Mouse (Mus musculus): ENCODE measurements around the gene Cyp4f39. TPM values are rescaled to one million over a fixed set of nuclear protein-coding genes. Genes with fewer than 3 reads are reported as not detected.
"Not testable (repeated sequence)": the region's sequence is repeated elsewhere in the genome, so short reads cannot be mapped to it uniquely, and the experiment has no call there.

The Cyp4f39 gene
- polyA plus RNA-seq, 1 experiment, result 0.59 TPM

DNA sequence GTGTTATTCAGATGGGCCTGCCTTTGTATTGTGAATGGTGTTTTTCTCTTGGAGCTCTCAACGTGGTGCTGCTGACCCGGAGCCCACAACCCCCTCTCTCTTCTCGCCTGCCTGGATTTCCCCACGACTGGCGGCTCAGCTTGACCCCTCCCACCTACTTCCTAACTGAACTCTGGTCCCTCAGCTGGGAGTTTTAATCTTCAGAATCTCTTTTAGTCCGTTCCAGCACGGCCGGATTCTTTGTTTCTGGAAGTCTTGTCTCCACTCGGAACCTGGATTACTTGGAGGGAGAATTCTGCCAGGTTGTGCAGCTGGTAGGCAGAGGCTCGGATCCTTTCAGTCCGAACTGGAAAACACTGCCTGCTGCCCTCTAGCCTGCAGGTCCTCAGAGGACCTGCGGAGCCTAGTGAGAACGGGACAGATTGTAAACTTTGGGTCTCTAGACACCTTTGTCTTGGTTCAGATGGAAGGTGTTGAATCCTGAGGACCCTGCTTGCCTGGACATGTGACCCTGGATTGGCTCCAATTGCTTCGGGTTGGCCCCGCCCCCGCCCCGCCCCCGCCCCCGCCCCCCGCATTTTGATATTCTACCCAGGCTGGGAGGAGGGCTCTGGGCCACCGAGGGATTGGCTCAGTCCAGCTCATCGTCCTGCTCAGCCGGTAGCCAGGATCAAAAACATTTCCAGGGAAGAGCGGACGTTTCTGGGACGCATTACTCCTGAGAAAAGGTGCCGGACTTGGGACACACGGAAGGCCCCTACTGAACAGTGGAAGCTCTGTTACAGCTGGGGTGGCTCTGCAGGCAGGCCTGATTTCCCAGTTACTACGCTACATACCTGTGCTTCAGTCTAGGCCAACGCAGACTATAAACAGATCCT, 53.6 kb downstream of the Cyp4f39 start, which contains the start of gene Cyp4f17:
Gene Cyp4f17, plus strand, starts transcription at position 200 of the 878 bp plus-strand sequence.
- no peak for TF ChIP-seq CTCF (IDR thresholded peaks at IDR 0.05; ENCODE audit: borderline replicate concordance, extremely low read depth, insufficient read depth, insufficient read length)
- TF ChIP-seq POLR2A (IDR thresholded peaks at IDR 0.05; ENCODE audit: borderline replicate concordance, extremely low read depth, insufficient read depth, insufficient read length, poor library complexity, severe bottlenecking), result peak; percentile 31; the same call in 1 of the 2 replicates

DNA sequence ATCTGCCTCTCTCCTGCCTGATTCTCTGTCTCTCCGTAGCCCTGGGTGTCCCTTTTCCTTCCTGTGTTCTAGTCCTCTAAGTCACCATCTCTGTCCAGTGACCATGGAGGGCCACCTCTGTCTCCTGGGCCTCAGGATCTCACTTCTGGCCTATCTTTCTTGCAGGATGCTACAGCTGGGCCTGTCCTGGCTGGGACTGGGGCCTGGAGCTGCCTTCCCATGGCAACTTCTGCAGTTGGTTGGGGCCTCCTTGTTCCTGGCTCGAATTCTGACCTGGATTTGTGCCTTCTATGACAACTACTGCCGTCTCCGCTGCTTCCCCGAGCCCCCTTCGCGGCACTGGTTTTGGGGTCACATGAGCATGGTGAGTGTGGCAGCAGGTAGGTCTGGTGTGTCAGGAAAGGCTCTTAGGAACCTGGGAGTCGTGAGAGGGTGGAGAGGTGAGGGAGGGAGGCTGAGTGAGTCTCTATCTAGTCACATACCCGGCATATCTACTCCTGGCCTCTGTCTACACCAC, 54.3 kb downstream of the Cyp4f39 start:
- DNase-seq (ENCODE audit: low read depth), result no peak

More for the DNA sequence above, 53.6 kb downstream of the Cyp4f39 start, which contains the start of gene Cyp4f17:
- peak; percentile 80 for DNase-seq (ENCODE audit: low read depth)

DNA sequence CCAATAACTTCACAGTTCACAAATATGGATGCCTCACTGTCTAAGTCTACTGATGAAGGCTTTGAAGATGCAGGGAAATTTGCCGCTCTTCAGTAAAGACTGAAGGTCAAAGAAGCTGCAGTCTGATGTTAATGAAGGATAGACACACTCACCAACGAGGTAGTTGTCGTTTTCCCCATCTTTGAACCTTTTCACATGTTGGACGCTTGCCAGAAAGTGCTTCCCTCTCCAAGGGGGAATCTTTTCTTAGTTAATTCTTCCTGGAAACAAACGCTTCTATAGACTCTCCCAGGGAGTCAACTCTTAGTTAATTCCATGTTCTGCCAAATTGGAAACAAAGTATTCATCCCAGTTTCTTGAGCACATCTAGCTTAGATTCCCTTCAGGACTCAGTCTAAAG, 63.6 kb downstream of the Cyp4f39 start:
- DNase-seq (ENCODE audit: low read depth), result no peak
- no peak for TF ChIP-seq CTCF (IDR thresholded peaks at IDR 0.05; ENCODE audit: borderline replicate concordance, extremely low read depth, insufficient read depth, insufficient read length)

More for the DNA sequence above, 54.3 kb downstream of the Cyp4f39 start:
- no peak for TF ChIP-seq POLR2A (IDR thresholded peaks at IDR 0.05; ENCODE audit: borderline replicate concordance, extremely low read depth, insufficient read depth, insufficient read length, poor library complexity, severe bottlenecking)
- TF ChIP-seq CTCF (IDR thresholded peaks at IDR 0.05; ENCODE audit: borderline replicate concordance, extremely low read depth, insufficient read depth, insufficient read length), result no peak

DNA sequence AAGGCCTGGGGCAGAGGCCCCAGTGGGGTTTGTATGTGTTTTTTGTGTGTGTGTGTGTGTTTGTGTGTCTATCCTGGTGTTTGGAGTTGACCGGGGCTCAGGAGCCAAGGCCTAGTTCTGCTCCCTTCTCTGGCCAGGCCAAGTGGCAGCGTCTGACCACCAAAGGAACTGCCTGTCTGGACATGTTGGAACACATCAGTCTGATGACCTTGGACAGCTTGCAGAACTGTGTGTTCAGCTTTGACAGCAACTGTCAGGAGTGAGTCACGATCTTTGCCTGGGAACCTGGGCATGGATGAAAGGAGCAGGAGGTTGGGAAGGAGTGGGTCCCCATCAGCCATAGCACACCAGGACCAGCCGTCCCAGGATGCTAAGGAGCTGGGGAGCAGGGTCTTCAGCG, 69.5 kb downstream of the Cyp4f39 start:
- TF ChIP-seq POLR2A (IDR thresholded peaks at IDR 0.05; ENCODE audit: borderline replicate concordance, extremely low read depth, insufficient read depth, insufficient read length, poor library complexity, severe bottlenecking), result no peak
- no peak for DNase-seq (ENCODE audit: low read depth)

DNA sequence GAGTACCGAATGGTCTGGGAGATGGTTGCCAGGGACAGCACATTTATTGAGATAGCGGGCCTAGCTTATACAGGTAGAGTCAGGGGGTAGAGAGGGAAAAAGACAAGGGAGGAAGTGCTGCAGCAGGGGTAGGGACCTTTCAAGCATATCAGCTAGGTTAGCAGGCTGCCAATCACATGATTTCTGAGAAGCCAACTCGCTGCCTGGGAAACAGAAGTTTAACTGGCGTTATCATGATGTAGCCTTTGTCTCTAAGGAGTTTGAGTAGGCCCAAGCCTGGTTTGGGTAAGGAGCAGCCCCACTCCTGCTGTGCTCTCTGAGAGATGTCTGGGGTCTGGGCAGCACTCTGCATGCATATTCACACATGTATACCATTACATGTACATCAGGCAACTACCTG, 69.9 kb downstream of the Cyp4f39 start:
- no peak for DNase-seq (ENCODE audit: low read depth)
- TF ChIP-seq POLR2A (IDR thresholded peaks at IDR 0.05; ENCODE audit: borderline replicate concordance, extremely low read depth, insufficient read depth, insufficient read length, poor library complexity, severe bottlenecking) (no peak), CTCF (IDR thresholded peaks at IDR 0.05; ENCODE audit: borderline replicate concordance, extremely low read depth, insufficient read depth, insufficient read length) (no peak)

DNA sequence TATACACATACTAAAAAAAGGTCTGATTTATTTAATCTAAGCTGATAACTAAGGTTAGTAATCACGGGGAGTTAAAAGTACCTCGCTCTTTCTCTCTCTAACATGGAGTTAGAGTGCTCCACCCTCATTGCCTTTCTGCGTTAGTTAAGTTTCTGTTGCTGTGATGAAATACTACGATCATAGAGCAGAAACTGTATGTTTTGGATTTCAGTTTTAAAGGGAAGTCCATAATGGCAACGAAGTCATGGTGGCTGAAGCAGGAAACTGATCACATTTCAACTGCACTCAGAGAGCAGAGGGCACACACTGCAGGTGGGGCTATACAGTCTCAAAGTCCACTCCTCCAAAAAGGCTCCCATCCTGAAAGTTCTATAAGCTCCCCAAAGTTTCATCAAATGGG, 70.3 kb downstream of the Cyp4f39 start:
- no peak for DNase-seq (ENCODE audit: low read depth)
- no peak for TF ChIP-seq POLR2A (IDR thresholded peaks at IDR 0.05; ENCODE audit: borderline replicate concordance, extremely low read depth, insufficient read depth, insufficient read length, poor library complexity, severe bottlenecking)
- no peak for TF ChIP-seq CTCF (IDR thresholded peaks at IDR 0.05; ENCODE audit: borderline replicate concordance, extremely low read depth, insufficient read depth, insufficient read length)

DNA sequence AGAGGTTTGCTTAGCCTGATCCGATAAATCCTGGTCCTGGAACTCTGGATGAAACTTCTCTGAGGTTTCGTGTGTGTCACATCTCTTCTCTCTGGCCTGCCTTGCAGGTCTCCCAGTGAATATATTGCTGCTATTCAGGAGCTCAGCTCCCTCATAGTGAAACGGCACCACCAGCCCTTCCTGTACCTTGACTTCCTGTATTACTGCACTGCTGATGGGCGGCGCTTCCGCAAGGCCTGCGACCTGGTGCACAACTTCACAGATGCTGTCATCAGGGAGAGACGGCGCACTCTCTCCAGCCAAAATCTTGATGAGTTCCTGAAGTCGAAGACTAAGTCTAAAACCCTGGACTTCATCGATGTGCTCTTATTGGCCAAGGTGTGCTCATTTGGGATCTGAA, 71.4 kb downstream of the Cyp4f39 start:
- TF ChIP-seq POLR2A (IDR thresholded peaks at IDR 0.05; ENCODE audit: borderline replicate concordance, extremely low read depth, insufficient read depth, insufficient read length, poor library complexity, severe bottlenecking), result no peak
- no peak for TF ChIP-seq CTCF (IDR thresholded peaks at IDR 0.05; ENCODE audit: borderline replicate concordance, extremely low read depth, insufficient read depth, insufficient read length)
- DNase-seq (ENCODE audit: low read depth), result no peak

DNA sequence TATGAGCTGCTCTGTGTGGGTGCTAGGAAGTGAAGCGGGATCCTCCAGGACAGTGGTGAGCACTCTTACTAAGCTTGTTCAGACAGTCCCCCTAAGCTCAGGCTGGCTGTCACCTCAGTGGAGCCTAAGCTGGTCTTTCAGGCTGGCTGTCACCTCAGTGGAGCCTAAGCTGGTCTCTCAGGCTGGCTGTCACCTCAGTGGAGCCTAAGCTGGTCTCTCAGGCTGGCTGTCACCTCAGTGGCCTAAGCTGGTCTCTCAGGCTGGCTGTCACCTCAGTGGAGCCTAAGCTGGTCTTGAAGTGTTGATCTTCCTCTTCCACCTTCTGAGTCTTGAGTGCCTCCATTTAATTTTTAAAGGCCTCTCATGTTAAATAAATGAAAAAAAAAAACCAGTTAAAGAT, 73.8 kb downstream of the Cyp4f39 start:
- DNase-seq (ENCODE audit: low read depth), result not testable (repeated sequence)

DNA sequence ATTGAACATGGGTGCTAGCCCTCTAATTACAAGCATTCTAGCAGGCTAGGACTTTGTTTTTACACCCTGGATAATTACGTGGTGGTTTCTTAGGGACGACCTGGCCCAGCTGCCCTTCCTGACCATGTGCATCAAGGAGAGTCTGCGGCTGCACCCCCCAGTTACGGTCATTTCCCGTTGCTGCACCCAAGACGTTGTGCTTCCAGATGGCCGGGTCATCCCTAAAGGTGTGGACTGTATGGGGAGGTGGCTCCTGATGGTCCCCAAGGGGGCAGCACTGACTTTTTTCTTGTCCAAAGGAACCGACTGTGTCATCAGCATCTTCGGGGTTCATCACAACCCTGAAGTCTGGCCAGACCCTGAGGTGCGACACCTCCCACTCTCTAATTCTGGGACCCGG, 75.2 kb downstream of the Cyp4f39 start:
- no peak for DNase-seq (ENCODE audit: low read depth)
- TF ChIP-seq CTCF (IDR thresholded peaks at IDR 0.05; ENCODE audit: borderline replicate concordance, extremely low read depth, insufficient read depth, insufficient read length), result no peak

DNA sequence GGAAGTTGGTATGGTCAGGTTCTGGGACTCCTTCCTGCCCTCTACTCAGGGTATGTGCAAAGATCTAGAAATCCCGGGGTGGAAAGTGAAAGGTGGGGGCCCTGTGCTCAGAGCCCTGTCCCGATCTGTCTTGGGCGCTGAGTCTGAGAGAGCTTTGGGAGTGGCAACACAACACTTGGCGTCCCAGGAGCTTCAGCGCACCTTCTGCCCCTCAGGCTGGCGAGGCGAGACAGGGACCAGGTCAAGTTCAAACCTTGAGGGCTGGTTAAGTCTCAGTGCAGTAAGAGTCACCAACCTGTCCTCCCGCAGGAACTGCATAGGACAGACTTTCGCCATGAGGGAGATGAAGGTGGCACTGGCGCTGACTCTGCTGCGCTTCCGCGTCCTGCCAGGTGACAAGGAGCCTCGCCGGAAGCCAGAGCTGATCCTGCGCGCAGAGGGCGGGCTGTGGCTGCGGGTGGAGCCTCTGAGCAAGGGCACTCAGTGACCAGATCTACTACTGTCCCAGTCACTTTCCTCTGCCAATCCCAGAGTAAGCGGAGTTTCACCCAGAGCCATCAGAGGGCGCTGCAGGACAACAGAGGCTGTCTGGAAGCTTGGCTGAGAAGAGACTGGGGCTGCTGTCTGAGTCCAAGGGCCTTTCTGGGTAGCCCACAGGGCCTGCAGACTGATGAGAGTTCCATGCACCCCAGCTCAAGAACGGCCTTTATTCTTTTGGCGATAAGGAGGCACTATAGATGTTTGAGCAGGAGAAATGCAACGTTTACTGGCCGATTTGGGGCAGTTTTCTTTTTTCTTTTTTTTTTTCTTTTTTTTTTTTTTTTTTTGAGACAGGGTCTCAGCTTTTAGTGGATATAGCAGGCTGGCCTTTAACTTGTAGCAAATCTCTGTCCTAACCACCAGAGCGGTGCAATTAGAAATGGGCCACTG, 76.2 kb downstream of the Cyp4f39 start:
- TF ChIP-seq CTCF (IDR thresholded peaks at IDR 0.05; ENCODE audit: borderline replicate concordance, extremely low read depth, insufficient read depth, insufficient read length) (peak; percentile 81), POLR2A (IDR thresholded peaks at IDR 0.05; ENCODE audit: borderline replicate concordance, extremely low read depth, insufficient read depth, insufficient read length, poor library complexity, severe bottlenecking) (no peak)

DNA sequence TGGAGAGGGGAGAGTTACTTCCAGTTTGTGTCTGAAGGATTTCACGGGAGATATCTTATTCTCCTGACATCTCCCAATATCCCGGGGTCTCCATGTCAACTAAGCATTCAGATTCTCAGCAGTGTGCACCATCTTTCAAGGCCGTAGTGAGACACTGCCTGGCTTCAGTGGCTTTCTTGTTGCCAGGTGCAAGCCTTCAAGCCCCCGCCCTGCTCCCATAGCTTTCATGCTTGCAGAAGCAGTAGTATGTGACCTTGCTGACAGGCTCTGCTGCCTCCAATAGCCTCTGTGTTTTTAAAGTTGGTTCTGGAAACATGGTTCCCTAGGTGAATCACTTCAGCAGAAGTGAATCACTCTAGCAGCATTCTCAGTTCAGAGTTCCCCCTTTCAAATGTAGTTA, 79.8 kb downstream of the Cyp4f39 start:
- not testable (repeated sequence) for DNase-seq (ENCODE audit: low read depth)

More for the DNA sequence above, 76.2 kb downstream of the Cyp4f39 start:
- DNase-seq (ENCODE audit: low read depth), result peak; percentile 86

DNA sequence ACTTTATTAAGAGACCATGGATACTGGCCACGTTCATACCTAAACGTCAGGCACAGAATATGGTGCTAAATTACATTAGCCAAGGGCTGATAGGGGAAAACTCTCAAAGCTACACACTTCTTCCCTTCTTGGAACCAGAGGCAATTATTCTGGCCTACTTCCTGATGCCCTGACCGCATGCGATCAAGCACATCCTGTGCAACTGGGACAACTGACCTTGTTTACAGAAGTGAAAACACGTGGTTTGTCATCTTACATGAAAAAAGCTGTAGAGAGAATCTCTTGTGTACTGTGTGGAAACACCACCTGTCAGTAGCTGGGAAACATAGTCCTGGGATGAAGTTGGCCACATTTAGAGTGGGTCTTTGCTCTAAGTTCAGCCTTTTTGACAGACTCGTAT, 81.5 kb downstream of the Cyp4f39 start:
- TF ChIP-seq POLR2A (IDR thresholded peaks at IDR 0.05; ENCODE audit: borderline replicate concordance, extremely low read depth, insufficient read depth, insufficient read length, poor library complexity, severe bottlenecking) (no peak), CTCF (IDR thresholded peaks at IDR 0.05; ENCODE audit: borderline replicate concordance, extremely low read depth, insufficient read depth, insufficient read length) (no peak)
- DNase-seq (ENCODE audit: low read depth), result no peak

DNA sequence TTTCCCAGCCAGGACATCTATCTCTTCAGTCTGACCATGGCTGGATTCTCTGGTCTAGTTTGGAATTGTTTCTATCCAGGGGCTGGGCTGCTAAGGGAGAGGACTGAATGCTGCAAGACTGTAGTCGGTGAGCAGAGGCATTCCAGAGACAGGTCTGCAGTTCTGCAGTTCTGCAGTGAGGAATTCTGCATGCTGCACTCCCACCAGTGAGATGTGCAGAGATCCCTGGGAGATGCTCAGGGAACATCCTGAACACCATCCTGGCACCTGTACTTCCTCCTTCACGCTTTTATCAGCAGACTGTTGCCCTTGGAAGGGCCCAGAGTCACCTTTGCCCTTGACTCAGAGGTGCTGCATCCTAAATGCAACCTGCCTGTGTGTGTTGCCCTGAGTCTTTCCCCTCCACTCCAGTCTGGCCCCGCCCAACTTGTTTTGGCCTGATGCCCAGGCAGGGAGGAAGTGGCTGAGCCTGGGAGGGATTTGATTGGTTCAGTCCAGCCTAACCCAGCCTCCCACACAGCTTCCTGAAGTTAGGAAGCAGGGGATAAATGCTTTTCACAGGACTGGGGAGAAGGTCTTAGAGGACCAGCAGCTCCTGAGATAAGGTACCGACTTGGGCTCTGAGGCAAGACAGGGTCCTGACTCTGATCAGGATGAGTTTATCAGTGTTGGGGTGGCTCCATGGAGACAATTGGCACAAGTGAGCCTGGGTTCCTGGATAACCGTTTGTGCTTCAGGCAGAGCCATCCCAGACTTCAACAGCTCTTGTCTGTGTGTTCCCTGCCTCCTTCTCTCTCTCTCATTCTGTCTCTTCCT, 83.7 kb downstream of the Cyp4f39 start, which contains the start of gene Cyp4f16:
Gene Cyp4f16, plus strand, starts transcription at position 508 of the 816 bp plus-strand sequence.
- peak; percentile 93 for DNase-seq (ENCODE audit: low read depth)

Measured in brain, embryonic 14.5 days (tissue).